Mouse (Mus musculus): ENCODE measurements at regions not wholly inside any gene's neighbourhood (a gene's known extent, or its start where the extent isn't known, plus 50 kb on each side); places are given as distances from the start of the nearest gene placed in this dataset.

DNA sequence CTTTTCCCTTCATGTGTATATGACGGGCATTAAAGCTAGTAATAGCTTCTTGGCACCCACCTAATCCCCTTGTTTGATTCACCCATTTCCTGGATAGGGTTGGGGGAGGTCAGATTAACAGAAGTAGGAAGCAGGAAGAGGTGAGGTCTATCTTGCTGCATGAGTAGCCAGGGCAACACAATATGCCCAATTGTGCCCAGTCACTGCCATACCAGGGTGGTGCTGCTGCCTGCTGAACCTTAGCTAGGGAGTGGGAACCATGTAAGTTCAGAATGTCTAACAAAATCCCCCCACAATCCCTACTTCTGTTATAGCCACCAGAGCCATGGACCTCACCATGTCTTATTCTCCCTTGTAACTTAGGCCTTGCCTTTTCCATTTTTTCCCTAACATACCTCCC is 106.1 kb upstream of the Lgalsl start:
- TF ChIP-seq POLR2A (IDR thresholded peaks at IDR 0.05; ENCODE audit: low read depth, low read length) (no peak), CTCF (conservative IDR thresholded peaks at IDR 0.05; ENCODE audit: insufficient read depth, insufficient read length, low read depth, low read length) (no peak)

Data from kidney, adult 2 months (tissue).